Mouse (Mus musculus) forebrain, embryonic 12.5 days (tissue): Measurements from ENCODE around the gene Fgfr2. TPM values are rescaled to one million over a fixed set of nuclear protein-coding genes. Genes with fewer than 3 reads are reported as not detected.

ENCODE experiments used
- ATAC-seq: fragments of 200-750 bp; cut with Nextera tagmentation; 2 replicates; pipeline ENCODE4 v1.8.0; 2017; ENCODE audit warnings: moderate TSS enrichment; ENCODE audit not compliant: low FRiP score
- H3K27ac ChIP-seq: fragments of 300-500 bp; sonication (generic); 2 replicates; pipeline ENCODE4 v1.5.1; 2016; ENCODE audit warnings: mild to moderate bottlenecking
- H3K27me3 ChIP-seq: fragments of 300-500 bp; sonication (generic); 2 replicates; pipeline ENCODE4 v1.6.1; 2016; ENCODE audit warnings: mild to moderate bottlenecking
- H3K36me3 ChIP-seq: fragments of 300-500 bp; sonication (generic); replicated peaks from 2 replicates; pipeline ENCODE4 v1.6.1; 2016; ENCODE audit warnings: mild to moderate bottlenecking
- H3K4me1 ChIP-seq: fragments of 300-500 bp; sonication (generic); 2 replicates; pipeline ENCODE4 v1.6.1; 2016
- H3K4me2 ChIP-seq: fragments of 300-500 bp; sonication (generic); 2 replicates; pipeline ENCODE4 v1.6.1; 2016; ENCODE audit warnings: mild to moderate bottlenecking, moderate library complexity
- H3K4me3 ChIP-seq: fragments of 300-500 bp; sonication (generic); replicated peaks from 2 replicates; pipeline ENCODE4 v1.5.1; 2016; ENCODE audit warnings: mild to moderate bottlenecking
- H3K9ac ChIP-seq: fragments of 300-500 bp; sonication (generic); 2 replicates; pipeline ENCODE4 v1.6.1; 2016; ENCODE audit warnings: mild to moderate bottlenecking
- H3K9me3 ChIP-seq: fragments of 300-500 bp; sonication (generic); 2 replicates; pipeline ENCODE4 v1.6.1; 2016
- whole genome bisulfite sequencing: fragments of 180-500 bp; shearing (Covaris S2); methylation state at CpG from one replicate; pipeline ENCODE4 v1.1.7; 2016; 5-methylcytosine and 5-hydroxymethylcytosine counted together
- polyA plus RNA-seq: library from polyadenylated mRNA; unstranded; fragments of >200 nt; fragmentation: Nextera tagmentation; extraction: Ambion mirVana; gene quantifications from 2 replicates; pipeline ENCODE4 v1.2.1, GENCODE M21; 2016

Fgfr2 gene
- polyA plus RNA-seq, 1 experiment from 2014 or later: 89.6 TPM

- H3K9me3 ChIP-seq: no peaks in the 10 kb centered on the region
- WGBS: 1% methylated on average over 13 of the region's 13 CpGs
- peak overlapping the region; percentile 17; the same call in 1 of the 2 replicates for H3K4me3 ChIP-seq
- no peak overlapping the region for H3K27ac ChIP-seq
- H3K27me3 ChIP-seq: peaks cover 100% of the 10 kb centered on the region
- peak overlapping the region; percentile 37 for H3K4me2 ChIP-seq
- H3K4me1 ChIP-seq: peaks cover 18% of the 10 kb centered on the region
- no peak for ATAC-seq
- H3K9ac ChIP-seq: no peak overlapping the region
- no peaks in the 10 kb centered on the region for H3K36me3 ChIP-seq
Observed at GRCm38 (mm10) chr7:131644586-131644985, 1478.6 kb downstream of the Fgfr2 start.

DNA sequence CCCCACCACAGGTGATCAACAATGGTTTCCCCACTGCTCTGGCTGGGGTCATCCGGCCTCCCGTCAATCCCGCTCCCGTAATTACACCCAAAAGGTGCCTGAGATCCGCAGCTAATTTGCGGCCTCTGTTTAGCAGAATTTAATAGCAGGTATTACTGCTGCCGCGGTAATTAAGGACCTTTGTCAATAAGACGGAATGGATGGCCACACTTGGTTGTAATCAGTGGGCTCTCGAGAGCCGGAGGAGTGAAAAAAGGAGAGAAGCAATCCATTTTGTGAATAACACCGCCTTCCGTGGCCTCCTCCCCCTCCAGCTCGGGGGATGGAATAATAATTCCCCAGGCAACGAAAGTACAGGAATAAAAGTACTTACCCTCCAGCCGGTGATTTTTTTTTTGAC is 1479.1 kb downstream of the Fgfr2 start:
- peaks cover 98% of the 10 kb centered on the region for H3K27me3 ChIP-seq
- H3K4me2 ChIP-seq: peak overlapping the region; percentile 35
- H3K4me1 ChIP-seq: peaks cover 18% of the 10 kb centered on the region
- WGBS: under 1% methylated on average over 16 of the region's 16 CpGs
- H3K27ac ChIP-seq: no peak overlapping the region
- no peak overlapping the region for H3K9ac ChIP-seq
- no peaks in the 10 kb centered on the region for H3K9me3 ChIP-seq
- H3K4me3 ChIP-seq: no peak overlapping the region; the same call in 1 of the 2 replicates
- no peaks in the 10 kb centered on the region for H3K36me3 ChIP-seq
- no peak for ATAC-seq

DNA sequence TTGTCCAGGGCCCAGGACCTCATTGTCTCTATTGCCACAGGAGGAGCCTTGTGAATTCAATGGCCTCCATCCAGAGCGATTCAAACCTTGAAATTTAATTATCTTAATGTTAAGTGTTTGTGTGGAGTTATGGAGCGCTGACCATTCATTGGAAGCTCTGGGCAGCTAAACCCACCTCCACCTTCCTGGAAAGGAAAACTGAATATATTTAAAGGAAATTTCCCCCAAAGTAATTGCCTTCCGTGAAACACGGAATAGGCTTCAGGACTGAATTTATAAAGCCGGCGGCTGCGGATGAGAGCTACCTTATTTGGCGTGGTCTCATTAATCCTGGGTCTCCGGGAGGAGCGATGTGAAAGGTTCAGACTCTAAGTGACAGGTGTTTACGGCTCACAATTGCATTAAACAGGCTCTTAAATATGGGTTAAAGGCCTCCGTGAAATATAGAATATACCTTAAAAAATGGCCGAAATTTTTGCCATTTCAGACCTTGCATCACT is 1479.8 kb downstream of the Fgfr2 start:
- peaks cover 18% of the 10 kb centered on the region for H3K4me1 ChIP-seq
- H3K27ac ChIP-seq: no peak overlapping the region
- peaks cover 95% of the 10 kb centered on the region for H3K27me3 ChIP-seq
- no peak overlapping the region for H3K9ac ChIP-seq
- 12% methylated on average over 13 of the region's 13 CpGs for WGBS
- ATAC-seq: no peak
- H3K4me3 ChIP-seq: no peak overlapping the region; the same call in 1 of the 2 replicates
- H3K36me3 ChIP-seq: no peaks in the 10 kb centered on the region
- H3K4me2 ChIP-seq: peak overlapping the region; percentile 35
- H3K9me3 ChIP-seq: no peaks in the 10 kb centered on the region

DNA sequence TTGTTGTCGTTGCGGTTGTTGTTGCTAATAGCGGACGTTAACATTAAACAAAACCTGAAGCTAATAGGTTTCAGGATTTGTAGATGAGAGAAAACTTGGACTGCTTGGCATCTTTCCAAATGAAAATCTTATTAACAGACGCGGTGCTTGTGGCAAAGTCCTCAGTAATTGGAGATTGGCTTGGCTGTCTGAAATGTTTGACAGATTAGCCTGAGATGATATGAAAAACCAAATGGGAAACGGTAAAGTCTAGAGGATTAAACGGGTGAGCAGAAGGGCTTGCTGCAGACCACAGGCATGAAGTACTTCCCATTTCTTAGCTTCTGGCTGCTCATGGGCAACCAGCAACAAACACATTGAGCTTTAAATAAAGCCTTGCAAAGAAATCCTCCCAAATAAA is 1493.6 kb downstream of the Fgfr2 start:
- Histone ChIP-seq H3K4me1 (0 out of 2 replicates have a peak, but pooled peaks cover 4% of the 10 kb centered on the region), H3K36me3 (no peaks in the 10 kb centered on the region), H3K27me3 (peaks cover 55% of the 10 kb centered on the region), H3K4me2 (no peak overlapping the region), H3K27ac (no peak overlapping the region), H3K9me3 (no peaks in the 10 kb centered on the region), H3K9ac (no peak overlapping the region), H3K4me3 (no peak overlapping the region)
- no peak for ATAC-seq
- WGBS: 66% methylated on average over 8 of the region's 8 CpGs

DNA sequence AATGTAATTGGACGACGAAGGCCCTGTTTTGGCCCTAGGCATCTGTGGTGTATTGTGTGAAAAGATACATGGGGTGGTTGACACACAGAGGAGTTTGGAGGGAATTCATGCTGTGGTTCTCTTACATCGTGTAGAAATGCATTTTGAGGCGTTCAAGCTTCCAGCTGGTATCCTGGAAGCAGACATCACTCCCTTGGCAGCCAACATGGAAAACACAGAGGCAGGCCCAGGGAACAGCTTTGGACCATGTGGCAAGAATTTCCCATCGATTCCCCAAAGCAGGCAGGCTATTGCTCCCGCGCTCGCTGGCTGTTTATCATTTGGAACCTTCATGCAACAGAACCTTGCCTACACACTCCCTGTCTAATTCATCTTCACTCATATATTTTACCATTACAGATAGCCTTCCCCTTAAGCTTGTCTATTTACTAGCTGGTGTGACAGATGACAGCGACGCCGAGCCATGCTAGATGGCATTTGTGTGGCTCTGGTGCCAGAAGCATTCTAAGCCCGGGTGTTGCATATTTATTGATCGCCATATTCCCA is 1494.2 kb downstream of the Fgfr2 start:
- 0 out of 2 replicates have a peak, but pooled peaks cover 4% of the 10 kb centered on the region for H3K4me1 ChIP-seq
- no peak overlapping the region for H3K4me3 ChIP-seq
- no peak overlapping the region for H3K4me2 ChIP-seq
- H3K9me3 ChIP-seq: no peaks in the 10 kb centered on the region
- no peak for ATAC-seq
- H3K9ac ChIP-seq: no peak overlapping the region
- WGBS: 89% methylated on average over 13 of the region's 13 CpGs
- no peaks in the 10 kb centered on the region for H3K36me3 ChIP-seq
- H3K27ac ChIP-seq: no peak overlapping the region
- H3K27me3 ChIP-seq: peaks cover 56% of the 10 kb centered on the region

DNA sequence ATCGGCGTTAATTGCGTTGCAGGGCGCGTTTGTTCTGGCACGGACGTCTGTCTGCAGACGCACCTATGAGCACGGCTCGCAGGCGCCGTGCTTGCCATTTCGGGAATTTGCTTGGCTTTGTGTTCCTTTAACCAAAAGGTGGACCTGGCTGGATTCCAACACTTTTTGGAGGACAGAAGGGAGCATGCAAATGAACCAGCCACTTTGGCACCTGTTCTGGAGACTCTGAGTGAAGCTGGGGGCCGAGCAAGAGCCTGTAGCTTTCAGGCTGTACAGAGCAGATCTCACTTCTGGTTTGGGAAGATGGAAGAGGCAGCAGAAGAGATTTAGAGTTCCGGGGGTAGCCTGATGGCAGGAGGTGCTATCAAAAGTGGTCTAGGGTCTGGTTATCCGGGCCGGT is 1494.8 kb downstream of the Fgfr2 start:
- Histone ChIP-seq H3K4me2 (no peak overlapping the region), H3K4me1 (0 out of 2 replicates have a peak, but pooled peaks cover 4% of the 10 kb centered on the region), H3K27ac (no peak overlapping the region), H3K36me3 (no peaks in the 10 kb centered on the region), H3K27me3 (peaks cover 60% of the 10 kb centered on the region), H3K4me3 (no peak overlapping the region), H3K9ac (no peak overlapping the region), H3K9me3 (no peaks in the 10 kb centered on the region)
- ATAC-seq: no peak
- WGBS: 86% methylated on average over 17 of the region's 17 CpGs

- Histone ChIP-seq H3K9me3 (no peaks in the 10 kb centered on the region), H3K9ac (no peak overlapping the region), H3K4me3 (no peak overlapping the region), H3K4me1 (no peaks in the 10 kb centered on the region), H3K27ac (no peak overlapping the region), H3K27me3 (peaks cover 54% of the 10 kb centered on the region), H3K36me3 (no peaks in the 10 kb centered on the region), H3K4me2 (no peak overlapping the region)
- WGBS: 48% methylated on average over 7 of the region's 7 CpGs
- no peak for ATAC-seq
Observed at GRCm38 (mm10) chr7:131609677-131610076, 1513.5 kb downstream of the Fgfr2 start.

DNA sequence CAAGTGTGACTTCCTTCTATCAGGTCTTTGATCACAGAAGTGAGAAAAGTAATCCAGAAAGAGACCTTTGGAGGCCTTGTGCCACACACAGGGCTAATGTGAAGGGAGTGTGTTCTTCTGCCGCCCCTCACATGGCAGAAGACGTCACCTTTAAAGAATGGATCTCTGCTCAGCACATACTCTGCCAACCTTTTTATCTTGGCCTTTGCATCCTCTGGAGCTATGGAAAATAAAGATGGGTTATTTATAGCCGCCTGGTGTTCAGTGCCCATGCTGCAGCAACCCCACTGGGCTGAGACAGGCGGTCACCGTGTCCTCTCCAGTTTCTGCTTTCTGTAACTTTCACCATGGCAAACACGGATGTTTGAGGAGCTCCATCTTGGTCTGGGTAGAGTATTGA is 1515.1 kb downstream of the Fgfr2 start:
- Histone ChIP-seq H3K4me1 (peaks cover 4% of the 10 kb centered on the region), H3K9me3 (no peaks in the 10 kb centered on the region), H3K4me2 (no peak overlapping the region), H3K9ac (no peak overlapping the region), H3K36me3 (no peaks in the 10 kb centered on the region), H3K27ac (no peak overlapping the region), H3K4me3 (no peak overlapping the region), H3K27me3 (peaks cover 67% of the 10 kb centered on the region)
- WGBS: 92% methylated on average over 6 of the region's 6 CpGs
- no peak for ATAC-seq

DNA sequence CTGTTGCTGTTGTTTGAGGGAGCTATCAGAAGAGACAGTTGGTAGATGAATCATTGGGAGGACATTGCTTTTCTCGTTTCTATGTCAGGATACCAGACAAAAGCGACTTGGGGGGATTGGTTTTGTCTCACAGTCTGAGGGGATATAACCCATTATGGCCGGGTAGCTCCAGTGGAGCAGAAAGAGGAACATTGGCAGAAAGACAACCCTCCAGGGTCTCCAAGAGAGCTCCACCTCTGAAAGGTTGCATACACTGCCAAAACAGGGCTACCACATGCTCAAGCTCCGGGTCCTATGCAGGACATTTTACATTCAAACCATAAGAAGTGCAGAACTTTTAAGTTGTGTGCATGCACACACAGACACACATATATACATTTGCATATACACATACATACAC is 1517.7 kb downstream of the Fgfr2 start:
- ATAC-seq: no peak
- Histone ChIP-seq H3K27me3 (peaks cover 72% of the 10 kb centered on the region), H3K4me2 (no peak overlapping the region), H3K27ac (no peak overlapping the region), H3K36me3 (no peaks in the 10 kb centered on the region), H3K4me1 (peaks cover 10% of the 10 kb centered on the region), H3K9ac (no peak overlapping the region), H3K4me3 (no peak overlapping the region), H3K9me3 (no peaks in the 10 kb centered on the region)
- WGBS: 76% methylated on average over 4 of the region's 4 CpGs

- Histone ChIP-seq H3K27ac (no peak overlapping the region), H3K9me3 (no peaks in the 10 kb centered on the region), H3K4me1 (peaks cover 10% of the 10 kb centered on the region), H3K36me3 (no peaks in the 10 kb centered on the region), H3K4me3 (no peak overlapping the region), H3K9ac (no peak overlapping the region), H3K4me2 (no peak overlapping the region), H3K27me3 (peaks cover 78% of the 10 kb centered on the region)
- no peak for ATAC-seq
- 90% methylated on average over 10 of the region's 10 CpGs for WGBS
Observed at GRCm38 (mm10) chr7:131604946-131605345, 1518.2 kb downstream of the Fgfr2 start.

GRCm38 (mm10) chr7:131603186-131603585 is 1520.0 kb downstream of the Fgfr2 start:
- Histone ChIP-seq H3K4me3 (no peak overlapping the region), H3K27ac (no peak overlapping the region), H3K27me3 (peaks cover 79% of the 10 kb centered on the region), H3K4me1 (peaks cover 17% of the 10 kb centered on the region), H3K9ac (no peak overlapping the region), H3K9me3 (no peaks in the 10 kb centered on the region), H3K36me3 (no peaks in the 10 kb centered on the region), H3K4me2 (0 out of 2 replicates have a peak overlapping the region, but pooled peaks have one; percentile 10)
- WGBS: 8% methylated on average over 11 of the region's 11 CpGs
- ATAC-seq: no peak

DNA sequence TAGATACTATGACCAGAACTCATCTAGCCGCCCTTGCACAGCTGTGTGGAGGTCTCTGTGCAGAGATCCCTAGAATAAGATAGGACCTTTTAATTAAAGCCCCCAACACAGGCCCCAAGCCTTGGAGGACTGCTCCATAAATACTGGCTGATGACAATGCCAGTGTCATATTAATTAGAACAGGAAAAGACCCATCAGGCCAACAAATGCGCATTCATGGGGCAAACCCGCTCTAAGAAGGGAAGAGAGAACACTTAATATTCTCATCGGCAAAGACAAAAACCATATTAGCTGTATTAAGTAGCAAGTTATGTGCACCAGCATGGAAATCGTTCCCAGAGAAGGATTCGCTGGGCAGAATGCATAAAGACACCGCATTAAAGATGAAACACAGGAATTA is 1521.0 kb downstream of the Fgfr2 start:
- peaks cover 24% of the 10 kb centered on the region for H3K4me1 ChIP-seq
- WGBS: 73% methylated on average over 7 of the region's 7 CpGs
- peaks cover 81% of the 10 kb centered on the region for H3K27me3 ChIP-seq
- no peak overlapping the region for H3K9ac ChIP-seq
- no peak overlapping the region for H3K4me3 ChIP-seq
- H3K36me3 ChIP-seq: no peaks in the 10 kb centered on the region
- H3K27ac ChIP-seq: no peak overlapping the region
- no peak for ATAC-seq
- no peaks in the 10 kb centered on the region for H3K9me3 ChIP-seq
- H3K4me2 ChIP-seq: no peak overlapping the region

DNA sequence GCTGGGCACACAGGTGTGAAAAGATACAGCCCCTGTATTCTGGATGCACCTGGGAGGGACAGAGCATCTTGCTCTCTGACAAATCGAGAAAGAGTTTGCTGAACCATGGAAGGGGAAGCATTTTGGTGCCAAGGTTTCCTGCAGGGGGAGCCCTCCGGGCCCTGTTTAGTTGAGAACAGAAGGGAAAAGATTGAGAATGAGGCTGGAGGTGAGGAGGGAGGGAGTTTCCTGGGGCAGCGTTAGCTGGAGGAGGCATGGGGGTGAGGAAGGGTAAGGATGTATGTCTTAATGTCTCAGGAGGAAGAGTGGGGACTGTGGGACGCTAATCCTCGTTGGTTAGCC is 1524.7 kb downstream of the Fgfr2 start:
- WGBS: 5% methylated on average over 5 of the region's 5 CpGs
- Histone ChIP-seq H3K4me2 (peak overlapping the region; percentile 43), H3K9me3 (no peaks in the 10 kb centered on the region), H3K9ac (peak overlapping the region; percentile 25; the same call in 1 of the 2 replicates), H3K27ac (0 out of 2 replicates have a peak overlapping the region, but pooled peaks have one; percentile 42), H3K4me1 (peaks cover 24% of the 10 kb centered on the region), H3K4me3 (no peak overlapping the region), H3K36me3 (no peaks in the 10 kb centered on the region), H3K27me3 (peaks cover 88% of the 10 kb centered on the region)
- ATAC-seq: peak; percentile 23; the same call in 1 of the 2 replicates
